Mouse (Mus musculus) fat pad, adult 2 months (tissue): ENCODE measurements around the gene Rin2.
"Not testable (repeated sequence)": the region's sequence is repeated elsewhere in the genome, so short reads cannot be mapped to it uniquely, and the experiment has no call there.

Experiments used
- DNase-seq: peaks from one replicate; pipeline ENCODE4 v3.0.0-alpha.2; 2011; ENCODE audit warnings: low read depth, low spot score; ENCODE audit errors: extremely low read depth

Gene Rin2

DNA sequence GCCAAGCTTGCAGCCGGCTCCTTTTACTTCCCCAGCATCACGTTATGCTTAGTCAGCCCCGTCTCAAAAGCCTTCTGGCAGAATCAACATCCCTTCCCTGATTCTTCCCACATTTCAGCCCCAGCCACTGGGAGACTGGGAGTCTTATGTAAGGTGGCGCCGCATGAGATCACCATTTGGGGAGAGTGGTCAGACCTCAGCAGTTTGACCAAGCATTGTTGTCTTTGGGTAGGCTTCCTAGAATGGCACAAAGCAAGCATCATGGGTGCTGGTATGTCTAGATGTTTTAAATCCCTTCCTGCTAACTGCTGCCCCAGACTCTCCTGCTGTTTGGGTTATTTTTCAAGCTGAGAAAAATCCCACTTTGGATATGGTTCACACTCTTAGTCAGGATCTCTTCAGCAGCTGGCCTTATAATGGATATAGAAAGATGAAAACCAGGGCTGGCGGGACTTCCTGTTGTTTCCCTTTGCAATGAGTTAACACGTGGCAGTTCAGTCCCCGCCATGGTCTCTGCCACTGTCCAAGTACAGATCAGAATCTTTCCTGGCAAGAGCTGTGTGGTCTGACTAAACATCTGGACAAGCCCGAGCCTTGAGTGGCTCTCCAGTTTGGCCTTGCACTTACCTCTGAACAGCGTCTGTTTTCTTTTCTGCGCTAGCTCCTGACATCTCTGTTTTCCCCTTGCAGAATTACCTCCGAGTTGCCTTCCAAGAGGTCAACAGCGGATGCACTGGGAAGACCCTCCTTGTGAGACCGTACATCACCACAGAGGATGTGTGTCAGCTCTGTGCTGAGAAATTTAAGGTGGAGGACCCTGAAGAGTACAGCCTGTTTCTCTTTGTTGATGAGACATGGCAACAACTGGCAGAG lies 210.1 kb downstream of the Rin2 start:
- DNase-seq = no peak

DNA sequence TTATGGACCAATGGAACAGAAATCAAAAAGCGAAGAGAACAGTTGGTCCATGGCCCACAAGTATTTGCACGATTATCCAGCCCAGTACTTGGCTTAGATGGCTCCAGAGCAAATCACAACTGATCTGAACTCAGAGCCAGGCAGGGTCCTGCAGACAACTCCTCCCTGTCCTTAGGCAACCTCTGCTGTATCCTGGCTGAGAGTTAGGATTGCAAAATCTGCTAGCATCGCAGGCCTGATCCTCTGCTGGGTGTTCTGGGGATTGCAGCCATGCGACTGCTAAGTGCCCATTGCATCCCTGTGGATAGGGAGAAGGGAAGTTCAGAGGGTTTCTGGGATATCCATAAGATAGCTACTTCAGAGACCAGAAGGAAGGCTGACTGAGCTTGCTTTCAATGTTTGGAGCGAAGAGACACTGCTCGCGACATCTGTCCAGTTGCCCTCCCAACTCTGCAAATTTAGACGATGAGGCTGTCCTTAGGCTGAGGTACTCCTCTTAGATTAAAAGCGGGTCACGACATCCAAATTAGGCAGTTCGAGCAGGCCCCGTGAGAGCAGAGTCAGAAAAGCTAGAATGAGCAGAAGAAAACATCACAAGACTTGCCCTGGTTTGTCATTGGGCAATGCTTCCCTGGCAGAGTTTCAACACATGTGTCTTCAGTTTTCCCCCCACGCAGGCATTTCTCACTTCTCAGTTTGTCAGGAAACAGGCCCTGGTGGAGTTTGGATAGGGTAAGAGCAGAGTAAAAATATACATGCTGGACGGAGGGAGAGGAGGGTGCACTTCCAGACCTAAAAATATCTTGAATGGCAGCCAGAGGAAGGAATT lies 213.1 kb downstream of the Rin2 start:
- peak; percentile 81 for DNase-seq

DNA sequence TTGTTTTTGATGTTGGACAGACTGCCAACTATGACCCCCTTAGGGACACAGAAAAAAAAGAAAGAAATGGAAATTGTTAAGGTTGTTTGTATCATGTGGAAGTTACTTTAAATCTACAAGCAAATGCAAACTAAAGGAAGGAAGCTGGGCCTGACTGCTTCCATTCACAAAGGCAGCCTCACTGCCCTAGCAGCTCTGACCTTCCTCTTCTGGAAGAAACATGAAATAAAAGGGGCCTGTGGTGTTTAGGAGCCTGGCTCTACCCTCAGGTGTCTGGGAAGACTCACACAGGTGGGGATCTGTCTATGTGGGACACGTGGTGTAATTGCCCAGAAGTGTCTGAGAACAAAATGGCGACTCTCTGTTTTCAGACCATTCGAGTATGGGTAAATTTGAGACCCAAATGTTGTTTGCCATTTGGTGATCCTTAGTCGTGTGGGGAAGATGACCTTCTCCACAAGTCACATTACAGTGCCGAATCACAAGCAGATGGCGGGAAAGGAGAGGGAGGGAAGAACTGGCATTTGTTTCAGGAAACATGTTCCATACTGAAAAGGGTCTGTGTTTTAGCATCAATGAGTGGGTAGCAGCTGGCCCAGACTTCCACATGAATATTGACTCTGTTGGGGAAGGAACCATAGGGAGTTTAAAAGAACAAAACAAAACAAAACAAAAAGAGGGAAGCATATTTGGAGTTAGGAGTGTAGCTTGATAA lies 213.9 kb downstream of the Rin2 start:
- DNase-seq = no peak

DNA sequence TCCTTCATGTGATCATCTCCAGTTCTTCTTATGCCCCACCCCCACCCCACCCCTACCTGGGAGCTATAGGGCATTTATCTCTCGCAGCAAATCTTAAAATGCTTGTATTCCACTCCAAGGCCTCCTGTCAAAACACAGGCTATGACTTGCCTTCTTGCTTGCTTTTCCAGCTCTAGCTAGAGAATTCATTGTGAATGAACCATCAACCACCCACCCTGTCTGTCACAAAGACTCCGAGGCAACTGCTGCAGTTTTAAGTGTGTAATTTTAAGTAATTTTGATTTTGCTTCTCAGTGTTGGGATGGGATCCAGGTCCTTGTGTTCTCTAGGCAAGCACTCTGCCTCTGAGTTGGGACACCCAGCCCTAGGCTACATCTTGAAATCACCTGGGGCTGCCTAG lies 215.6 kb downstream of the Rin2 start:
- DNase-seq = no peak

DNA sequence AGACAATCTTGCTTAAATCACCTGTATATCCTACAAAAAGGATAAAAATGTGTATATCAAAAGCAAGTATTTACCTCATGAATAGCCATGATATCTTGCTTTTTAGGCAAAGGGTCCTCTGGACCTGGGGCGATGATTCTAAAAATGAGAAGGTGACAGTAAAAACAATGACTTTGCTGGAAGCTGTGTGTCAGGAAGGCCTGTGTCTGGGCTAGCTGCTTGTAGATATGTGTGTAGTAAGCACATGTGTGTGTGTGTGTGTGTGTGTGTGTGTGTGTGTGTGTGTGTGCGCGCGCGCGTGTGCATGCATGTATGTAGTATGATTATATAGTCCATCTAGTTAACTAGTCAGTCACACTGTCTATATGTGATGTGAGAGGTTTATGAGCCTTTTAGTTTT lies 218.7 kb downstream of the Rin2 start:
- DNase-seq = no peak

DNA sequence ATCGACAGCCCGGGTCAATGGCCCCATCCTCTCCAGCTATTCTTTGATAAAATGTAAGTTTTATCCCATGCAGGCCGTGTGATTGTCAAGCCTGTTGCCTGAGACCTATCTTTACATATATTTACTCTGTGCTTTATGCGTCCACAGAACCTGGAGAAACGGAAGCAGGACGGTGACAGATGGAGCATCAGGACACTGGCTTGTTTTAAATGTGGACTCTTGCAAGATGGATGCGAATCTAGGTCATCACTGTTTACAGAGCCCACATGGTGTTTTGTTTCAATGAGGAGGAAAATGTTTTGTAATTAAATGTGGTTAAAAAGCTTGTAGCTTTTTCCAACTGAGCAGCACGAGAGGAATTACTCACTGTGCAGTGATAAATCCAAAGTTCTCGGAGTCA lies 223.1 kb downstream of the Rin2 start:
- DNase-seq = no peak

DNA sequence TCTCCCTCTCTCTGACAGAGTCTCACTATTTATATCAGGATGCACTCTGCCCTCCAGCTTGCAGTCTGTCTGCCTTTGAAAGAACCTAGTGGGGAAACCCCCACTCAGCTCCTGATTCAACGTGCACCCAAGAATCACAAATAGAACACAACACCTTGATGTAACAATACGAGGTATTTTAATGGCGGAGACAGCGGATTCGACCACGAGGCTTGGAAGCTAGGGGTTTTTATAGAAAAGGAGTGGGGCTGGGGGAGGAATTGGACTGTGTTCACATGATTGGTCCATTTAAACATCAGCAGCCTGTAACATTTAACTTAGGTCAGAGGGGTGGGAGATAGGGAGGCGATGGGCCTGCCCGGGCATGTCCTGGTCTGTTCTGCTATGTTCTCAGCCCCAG lies 225.3 kb downstream of the Rin2 start:
- DNase-seq = not testable (repeated sequence)

DNA sequence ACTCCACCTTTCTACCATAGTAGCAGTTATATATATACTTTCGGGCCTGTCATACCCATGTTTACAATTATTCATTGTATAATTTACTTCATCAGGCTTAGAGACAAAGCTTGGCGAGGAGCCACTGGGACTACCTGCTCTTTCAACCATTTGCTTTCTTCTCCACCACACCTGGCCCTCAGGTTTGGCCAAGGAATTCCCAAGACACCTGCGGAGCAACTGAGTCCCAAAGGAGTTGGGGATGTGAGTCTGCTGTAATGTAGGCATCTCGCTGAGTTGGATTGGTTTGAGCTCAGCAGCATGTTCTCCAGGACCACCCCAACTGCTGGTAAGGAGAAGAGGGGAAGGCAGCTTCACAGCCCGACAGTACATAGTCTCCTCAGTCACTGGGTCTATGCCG lies 226.8 kb downstream of the Rin2 start, which contains the start of gene Naa20:
Gene Naa20 (plus strand): TSS at position 239 of the 400 bp plus-strand sequence.
- DNase-seq = no peak

DNA sequence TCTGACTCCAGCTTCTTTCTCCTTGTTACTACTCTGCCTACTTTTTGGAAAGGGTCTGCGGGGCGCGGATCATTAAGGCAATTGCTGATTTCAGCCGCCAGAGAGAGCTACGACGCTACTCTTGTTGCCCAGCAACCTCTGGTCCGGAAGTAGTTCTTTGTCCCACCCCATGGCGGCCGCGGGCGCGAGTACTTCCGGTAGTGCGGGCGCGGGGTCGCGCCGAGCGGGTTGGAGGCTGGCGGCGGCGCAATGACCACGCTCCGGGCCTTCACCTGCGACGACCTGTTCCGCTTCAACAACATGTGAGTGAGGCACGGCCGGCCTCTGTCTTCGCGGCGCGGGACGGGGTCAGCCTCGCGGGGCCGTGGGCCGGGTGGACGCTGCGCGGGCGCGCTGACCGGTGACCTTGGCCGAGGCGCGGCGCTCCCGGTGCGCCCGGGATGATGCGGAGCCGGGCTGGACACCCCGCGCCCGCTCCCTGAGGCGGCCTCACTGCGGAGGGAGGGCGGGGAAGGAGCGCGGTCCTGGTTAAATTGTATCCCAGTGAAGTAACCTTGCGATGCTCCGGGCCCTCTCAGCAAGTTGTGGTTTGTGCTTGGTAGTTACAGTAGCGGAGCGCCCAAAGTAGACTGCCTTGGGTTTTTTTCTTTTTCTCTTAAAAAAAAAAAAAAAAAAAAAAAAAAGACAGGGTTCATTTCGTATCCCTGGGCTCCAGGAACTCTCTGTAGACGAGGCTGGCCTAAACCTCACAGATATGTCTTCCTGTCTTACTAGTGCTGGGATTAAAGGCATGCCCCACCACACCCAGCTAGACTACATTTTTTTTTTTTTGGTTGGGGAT lies 228.3 kb downstream of the Rin2 start:
- no peak for DNase-seq

DNA sequence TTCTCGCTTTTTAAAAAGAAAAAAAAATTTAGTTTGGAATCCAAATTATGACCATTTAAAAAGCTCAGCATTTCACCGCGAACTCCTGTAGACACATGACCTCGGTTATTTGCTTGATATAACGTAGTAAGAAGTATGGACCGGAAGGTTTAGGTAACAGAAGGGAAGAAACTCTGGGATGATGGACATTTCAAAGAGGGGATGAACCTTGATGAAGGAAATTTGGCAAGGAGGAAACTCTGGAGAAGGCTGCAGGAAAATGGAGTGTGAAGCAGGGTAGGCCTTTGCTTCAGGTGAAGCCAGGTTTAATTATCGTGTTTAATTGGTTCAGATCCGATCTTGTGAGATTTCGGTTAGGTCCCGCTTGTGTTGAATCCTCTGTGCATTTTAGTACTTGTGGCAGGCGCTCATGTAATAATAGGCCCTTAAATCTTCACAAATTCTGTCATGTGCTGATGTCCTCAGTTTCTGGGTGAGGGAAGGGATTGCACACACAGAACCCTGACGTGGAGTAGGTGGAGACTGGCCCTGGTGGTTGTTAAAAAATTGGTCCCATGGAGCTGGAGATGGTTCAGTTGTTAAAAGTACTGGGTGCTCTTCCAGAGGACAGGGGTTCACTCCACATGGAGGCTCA lies 229.1 kb downstream of the Rin2 start:
- DNase-seq = no peak

DNA sequence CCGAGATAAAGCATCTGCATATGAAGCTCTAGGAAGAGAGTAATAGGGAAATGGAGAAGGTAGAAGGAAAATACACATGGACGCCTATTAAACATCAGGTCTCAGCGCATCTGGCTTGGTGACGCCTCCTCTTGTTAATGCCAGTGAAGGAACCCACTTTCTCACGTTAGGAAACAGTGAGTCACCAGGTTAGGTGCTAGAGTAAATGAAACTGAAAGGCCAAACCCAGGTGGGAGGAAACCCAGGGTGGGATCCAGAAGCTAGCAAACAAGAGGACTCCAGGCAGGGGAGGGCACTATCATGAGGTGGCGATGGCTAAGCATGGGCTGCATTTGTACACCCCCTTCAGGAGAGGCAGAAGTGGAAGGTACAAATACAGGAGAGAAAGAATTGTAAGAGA lies 230.1 kb downstream of the Rin2 start:
- no peak for DNase-seq

DNA sequence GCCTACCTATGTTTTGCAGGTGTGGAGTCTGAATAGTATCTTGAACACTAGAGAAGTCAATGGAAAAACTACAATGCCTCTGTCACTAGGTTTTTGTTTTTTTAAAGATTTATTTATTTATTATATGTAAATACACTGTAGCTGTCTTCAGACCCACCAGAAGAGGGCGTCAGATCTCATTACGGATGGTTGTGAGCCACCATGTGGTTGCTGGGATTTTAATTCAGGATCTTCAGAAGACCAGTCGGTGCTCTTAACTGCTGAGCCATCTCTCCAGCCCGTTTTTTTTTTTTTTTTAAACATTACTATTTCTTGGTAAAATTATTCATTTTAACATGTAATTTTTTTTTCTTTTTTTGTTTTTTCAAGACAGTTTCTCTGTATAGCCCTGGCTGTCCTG lies 230.9 kb downstream of the Rin2 start:
- not testable (repeated sequence) for DNase-seq

DNA sequence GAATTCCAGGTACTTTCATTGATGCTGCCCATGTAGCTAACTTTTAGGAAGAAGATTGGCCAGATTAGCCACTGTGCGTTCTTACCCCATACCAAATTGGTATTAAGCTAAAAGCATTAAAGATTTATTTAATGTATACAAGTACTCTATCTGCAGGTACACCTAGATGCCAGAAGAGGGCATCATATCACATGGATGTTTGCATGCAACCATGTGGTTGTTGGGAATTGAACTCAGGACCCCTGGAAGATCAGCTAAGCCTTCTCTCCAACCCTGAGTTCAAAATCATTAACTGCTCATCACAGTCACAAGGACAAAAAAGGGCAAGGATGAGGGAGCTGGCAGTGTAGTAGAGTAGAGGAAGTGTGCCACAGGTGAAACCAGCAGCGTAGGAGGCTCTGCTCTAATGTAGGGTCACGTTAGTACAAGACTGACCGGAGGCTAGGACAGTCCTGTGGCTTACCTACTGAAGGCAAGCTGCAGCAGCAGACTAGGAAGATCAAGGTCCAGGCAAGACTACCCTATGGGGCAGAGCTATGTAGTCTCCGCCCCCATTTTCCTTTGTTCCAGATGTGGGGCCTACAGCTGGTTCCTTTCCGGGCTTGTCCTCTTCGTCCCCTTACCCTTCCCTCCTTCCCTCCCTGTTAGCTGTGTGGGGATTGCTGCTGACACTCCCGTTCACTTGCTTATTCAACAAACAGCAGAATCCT lies 246.1 kb downstream of the Rin2 start:
- no peak for DNase-seq

DNA sequence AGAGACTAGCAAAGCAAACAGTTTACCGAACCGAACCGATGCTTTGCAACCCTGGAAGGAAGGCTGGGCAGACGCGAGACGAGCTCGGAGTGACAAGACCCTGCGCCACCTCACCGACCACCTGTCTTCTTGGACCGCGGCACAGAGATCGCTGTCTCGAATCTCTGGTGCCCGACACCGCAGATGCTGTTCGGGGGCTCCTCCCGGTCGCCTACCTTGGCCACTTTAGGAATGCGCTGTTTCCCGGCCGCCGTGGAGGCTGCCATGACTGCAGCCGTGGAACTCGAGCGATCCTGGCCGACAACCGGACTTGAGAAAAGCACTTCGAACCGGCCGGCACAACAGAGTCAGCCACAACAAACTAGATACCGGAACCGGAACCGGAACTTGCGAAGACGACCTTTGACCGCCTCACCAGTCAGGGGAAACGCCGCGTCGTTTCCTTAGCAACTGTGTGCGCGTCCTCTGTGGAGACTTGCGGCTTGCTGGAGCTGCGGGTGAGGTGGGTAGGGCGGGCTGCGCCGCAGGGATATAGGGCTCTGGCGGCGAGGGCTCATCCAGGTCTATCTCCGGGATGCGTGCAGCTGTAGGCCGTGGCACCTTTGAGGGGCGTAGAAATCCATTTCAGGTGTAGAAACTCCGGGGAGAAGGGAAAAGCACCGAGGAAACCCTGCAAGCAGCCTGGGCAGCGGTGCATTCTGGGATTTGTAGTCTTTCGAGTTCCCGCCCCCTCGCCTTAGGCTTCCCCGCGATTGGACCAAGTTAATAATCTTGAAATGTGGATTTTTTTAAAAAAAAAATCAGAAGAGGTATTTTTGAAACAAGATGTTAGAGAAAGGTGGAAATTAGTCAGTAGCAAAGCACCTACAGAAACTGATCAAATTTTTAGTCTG lies 259.6 kb downstream of the Rin2 start, which contains the start of the genes Cfap61 and Crnkl1:
Gene Cfap61 (plus strand): TSS at position 446 of the 893 bp plus-strand sequence.
Gene Crnkl1 (minus strand): TSS at position 676 of the 893 bp plus-strand sequence.
- DNase-seq = peak; percentile 46

DNA sequence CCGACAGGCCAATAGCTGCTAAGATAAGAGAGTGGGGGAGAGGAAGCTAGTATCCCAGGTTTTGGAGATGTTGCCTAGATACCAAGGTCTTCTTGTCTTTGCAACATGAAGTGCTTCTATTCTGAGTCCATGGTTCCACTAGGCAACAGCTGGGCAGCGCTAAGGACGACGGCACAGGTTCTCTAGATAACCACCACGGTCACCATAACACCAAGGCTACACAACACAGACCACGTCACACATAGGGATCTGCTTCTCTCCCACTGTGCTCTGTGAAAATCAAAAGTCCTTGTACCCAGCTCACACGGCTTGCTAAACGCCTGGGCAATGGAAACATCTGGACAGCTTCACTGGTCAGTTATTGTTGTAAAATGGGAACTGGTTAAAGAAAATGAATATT lies 262.0 kb downstream of the Rin2 start:
- DNase-seq = no peak
